Mouse (Mus musculus): Measurements from ENCODE around the gene Hnrnpa0. TPM values are rescaled to one million over a fixed set of nuclear protein-coding genes. Genes with fewer than 3 reads are reported as not detected.

Gene Hnrnpa0
- total RNA-seq (2023): 100 to 1,000 TPM; 136 to 148 TPM

DNA sequence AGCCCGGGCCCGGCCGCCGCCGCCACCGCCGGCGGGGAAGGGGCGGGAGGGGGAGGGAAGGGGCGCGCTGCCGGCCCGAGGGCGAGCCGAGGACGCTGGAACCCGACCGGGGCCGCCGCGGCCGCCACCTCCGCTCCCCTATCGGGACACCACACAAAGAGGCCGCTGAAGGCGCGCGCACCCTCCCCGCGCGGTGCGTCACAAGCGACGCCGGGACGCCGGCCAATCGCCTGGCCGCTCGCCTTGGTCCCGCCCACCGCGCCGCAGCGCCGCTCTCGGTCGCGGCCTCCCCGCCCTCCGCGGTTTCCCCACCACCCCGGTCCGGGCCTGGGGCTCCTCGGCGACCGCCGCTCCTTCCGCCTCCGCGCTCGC, at the start of gene Hnrnpa0:
TSS of gene Hnrnpa0 (minus strand) at position 161 of the 372 bp plus-strand sequence.

GRCm38 (mm10) chr13:58157447-58158098, 29.2 kb upstream of the Hnrnpa0 start, which contains the start of gene Idnk:
Idnk (plus strand) TSS chr13:58157649.

DNA sequence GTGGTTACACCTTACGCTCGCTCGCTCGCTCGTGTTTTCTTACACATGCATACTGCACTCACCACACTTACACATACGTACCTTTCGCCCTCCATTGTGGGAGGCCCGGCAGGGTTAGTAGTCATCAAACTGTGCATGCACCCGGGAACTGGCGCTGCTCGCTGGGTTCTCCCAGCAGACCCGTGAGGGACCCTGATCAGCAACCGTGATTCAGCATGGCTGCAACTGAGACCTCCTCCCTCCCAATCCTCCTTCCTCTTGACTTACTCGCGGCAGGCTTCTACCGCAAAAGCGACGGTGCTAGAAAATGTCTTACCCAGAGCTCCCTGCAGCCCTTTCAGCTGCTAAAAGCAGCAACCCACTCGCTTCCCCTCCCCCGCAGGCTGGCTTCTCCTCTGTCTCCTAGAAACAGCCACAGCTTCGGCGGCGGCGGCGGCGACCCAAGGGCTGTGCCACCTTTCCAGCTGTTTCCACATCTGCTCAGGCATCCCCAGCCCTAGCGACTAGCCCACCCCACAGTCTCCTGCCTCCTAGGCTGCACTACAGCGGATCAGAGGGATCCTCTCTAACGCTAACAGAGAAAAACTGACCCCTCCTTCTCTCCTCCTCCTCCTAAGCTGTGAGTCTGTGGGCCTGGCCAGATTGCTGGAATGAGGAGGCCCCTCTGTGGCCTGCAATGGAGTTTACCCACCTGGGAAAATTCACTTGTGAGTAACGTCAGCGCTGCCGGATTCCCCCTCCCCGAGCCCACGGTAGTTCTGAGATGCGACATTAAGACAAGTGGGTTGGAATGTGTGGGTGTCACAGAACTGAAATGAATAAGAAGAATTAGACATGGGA, 15.1 kb downstream of the Hnrnpa0 start, which contains the start of gene Klhl3:
TSS of gene Klhl3 (minus strand) at position 532 of the 840 bp plus-strand sequence.

Other genes starting within 250 kb of the Hnrnpa0 start
- gene Spock1, start 220.2 kb downstream of the Hnrnpa0 start, total RNA-seq (2023): not detected
- under 1 TPM in 1 of 2 experiments, not detected in 1; 0.12 TPM for gene Klhl3, start 15.0 kb downstream of the Hnrnpa0 start, total RNA-seq (2023)
- gene Idnk, start 29.1 kb upstream of the Hnrnpa0 start, total RNA-seq (2023): 10 to 100 TPM; 79.4 to 82.9 TPM
- 100 to 1,000 TPM in 1 of 2 experiments, 10 to 100 TPM in 1; 86.9 to 115 TPM for gene Ubqln1, start 87.1 kb upstream of the Hnrnpa0 start, total RNA-seq (2023)
- gene Gkap1, start 147.1 kb upstream of the Hnrnpa0 start, total RNA-seq (2023): 1 to 10 TPM; 4.5 to 6.5 TPM
- gene Kif27, start 230.6 kb upstream of the Hnrnpa0 start, total RNA-seq (2023): under 1 TPM; 0.17 to 0.21 TPM

All from B cell, adult 67 days (primary cell).